Mouse (Mus musculus): Measurements from ENCODE around the gene Rspo1.

The Rspo1 gene

GRCm38 (mm10) chr4:124971094-124971493 lies 15.1 kb upstream of the Rspo1 start:
- no peak for DNase-seq (ENCODE audit: extremely low read depth, insufficient read length, low spot score)

DNA sequence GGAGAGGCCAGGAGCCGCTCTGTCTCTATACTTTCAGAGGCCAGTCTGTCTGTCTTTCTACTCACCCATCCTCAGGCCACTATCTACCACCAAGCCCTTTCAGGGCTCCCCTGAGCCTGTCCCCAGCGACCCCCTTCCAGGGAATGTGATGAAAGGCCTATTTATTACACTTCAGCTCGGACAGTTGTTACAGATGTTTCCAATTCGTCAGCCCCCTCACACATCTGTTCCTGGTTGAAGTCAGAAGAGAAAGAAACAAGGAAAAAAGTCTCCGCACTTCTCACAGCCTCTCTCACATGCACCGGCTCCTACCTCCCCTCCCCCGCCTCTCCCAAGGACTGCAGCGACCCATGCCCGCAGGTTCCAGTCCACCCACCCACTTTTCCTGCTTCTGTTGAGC lies 13.9 kb upstream of the Rspo1 start:
- no peak for DNase-seq (ENCODE audit: extremely low read depth, insufficient read length, low spot score)

DNA sequence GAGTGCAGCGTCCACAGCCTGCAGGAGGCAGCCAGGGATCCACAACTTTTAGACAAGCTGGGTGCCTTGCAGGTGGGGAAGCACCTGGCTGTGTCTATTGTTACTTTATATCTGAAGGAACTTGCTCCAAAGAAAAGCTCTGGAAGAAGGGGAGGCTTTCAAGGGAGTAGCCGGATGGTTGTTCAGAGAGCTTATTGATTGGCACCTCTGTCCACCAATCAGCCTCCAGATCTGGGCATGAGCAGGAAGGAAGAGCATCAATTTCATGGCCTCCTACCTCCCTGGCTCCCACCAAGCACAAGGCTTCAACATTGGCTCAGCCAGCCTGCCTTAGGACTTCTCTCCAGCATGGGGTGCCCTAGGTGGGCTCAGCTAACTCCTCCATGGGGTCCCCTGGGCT lies 12.9 kb upstream of the Rspo1 start:
- peak; percentile 64 for DNase-seq (ENCODE audit: extremely low read depth, insufficient read length, low spot score)

DNA sequence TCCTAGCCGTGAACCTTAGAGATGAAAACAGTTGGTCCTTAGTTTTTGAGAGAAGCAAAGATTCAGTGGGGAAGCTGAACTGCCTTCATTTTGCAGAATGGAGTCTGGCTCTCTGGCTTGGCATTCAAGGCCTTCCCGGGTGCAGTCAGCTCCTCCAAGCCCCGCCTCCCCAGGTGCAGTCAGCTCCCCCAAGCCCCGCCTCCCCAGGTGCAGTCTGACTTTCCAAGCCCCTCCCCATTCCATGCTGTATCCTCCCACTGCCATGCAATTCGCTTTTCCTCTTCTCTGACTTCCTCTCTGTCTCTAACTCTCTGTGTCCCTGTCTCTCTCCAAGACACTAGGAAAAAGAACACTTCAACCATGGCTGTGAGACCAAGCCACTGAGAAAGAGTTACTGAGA lies 8.0 kb upstream of the Rspo1 start:
- DNase-seq (ENCODE audit: extremely low read depth, insufficient read length, low spot score): no peak

GRCm38 (mm10) chr4:124983893-124984526 lies 2.2 kb upstream of the Rspo1 start:
- no peak for DNase-seq (ENCODE audit: extremely low read depth, insufficient read length, low spot score)

DNA sequence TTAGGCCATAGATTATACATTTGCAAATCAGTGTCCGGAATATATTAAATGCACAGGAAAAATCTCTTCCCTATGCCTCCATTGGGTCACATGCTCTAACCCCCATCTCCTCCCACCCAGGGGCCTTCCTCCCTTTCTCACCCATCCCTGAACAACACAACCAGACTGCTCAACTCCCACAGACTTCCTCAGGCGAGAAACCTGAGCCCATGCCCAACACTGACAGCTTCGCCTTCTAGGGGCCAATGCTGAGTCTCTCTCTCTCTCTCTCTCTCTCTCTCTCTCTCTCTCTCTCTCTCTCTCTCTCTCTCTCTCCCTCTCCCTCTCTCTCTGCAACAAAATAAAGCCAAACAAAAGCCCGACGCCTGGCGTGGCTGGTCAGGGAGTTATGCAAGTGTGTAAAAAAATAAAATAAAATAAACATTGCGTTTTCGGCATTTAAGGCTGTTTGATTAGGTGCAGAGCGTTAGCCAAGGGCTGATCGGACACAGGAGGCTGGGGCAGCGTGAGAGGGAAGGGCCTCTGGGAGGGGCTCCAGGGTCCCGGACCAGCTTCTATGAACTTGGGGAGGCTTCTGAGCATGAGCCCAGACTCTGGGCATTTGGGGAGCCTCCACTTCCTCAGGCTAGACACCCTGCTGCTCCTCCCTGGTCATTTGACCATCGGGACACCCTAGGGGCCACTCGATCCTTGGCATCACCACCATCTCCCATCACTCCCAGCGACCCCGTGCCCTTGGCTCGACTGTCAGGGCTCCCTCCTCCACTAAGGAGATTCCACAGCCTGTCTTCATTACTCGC lies 1.2 kb upstream of the Rspo1 start:
- DNase-seq (ENCODE audit: extremely low read depth, insufficient read length, low spot score): no peak

DNA sequence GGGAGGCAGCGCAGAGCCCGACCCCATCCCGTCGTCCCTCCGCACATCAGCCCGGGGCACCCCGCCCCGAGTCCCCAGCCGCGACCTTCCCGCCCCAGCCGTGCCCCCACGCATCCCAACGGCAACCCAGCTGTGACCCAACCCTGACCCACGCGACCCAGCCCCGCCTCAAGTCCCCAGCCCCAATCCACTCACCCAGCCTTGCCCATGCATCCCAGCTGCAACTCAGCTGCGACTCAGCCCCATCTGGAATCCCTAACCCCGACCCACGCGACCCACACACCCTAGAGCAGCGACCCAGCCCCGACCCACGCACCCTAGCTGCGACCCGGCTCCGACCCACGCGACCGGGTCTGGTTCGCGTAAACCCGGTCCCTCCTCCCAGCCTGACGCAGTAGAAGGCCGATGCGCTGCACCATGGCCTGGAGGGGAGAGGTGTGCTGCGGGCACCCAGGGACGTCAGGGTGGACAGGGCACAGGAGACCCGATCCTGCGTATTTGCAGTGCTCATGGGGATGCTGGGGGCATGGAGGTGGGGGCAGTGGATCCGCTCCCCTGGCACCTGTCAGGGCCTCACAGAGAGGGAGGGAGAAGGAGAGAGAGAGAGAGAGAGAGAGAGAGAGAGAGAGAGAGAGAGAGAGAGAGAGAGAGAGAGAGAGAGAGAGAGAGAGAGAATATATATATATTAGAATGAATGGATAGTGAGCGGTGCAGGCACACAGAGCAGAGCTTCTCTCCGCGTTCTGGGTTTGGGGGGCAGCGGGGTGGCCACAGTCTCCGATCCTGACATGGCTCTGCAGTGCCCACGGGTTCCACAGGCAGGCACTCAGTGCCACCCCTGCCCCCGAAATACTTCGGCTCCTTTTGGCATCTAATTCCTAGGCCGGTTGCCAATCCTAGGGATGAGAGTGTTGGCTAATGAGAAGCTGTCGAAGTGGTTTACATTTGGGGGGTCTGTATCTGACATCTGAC lies 795 bp downstream of the Rspo1 start:
- no peak for DNase-seq (ENCODE audit: extremely low read depth, insufficient read length, low spot score)

DNA sequence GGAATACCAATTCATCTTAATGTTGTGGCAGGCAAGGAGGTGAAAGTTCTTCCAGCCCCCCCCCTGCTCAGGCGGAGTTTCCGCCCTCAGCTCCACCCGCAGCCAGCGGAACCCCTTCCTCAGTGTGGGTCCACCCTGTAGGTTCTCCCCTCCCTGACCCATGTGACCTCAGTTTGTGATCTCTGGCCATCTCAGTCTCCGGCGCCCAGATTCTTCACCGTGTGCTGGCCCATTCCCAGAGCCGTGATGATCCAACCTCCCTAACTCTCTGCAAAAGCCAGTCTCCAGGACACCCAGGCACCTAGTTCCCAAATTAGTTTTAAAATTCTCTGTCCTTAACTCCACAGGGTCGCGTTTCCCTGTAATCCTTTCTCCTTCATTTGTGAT lies 1.5 kb downstream of the Rspo1 start:
- DNase-seq (ENCODE audit: extremely low read depth, insufficient read length, low spot score): no peak

DNA sequence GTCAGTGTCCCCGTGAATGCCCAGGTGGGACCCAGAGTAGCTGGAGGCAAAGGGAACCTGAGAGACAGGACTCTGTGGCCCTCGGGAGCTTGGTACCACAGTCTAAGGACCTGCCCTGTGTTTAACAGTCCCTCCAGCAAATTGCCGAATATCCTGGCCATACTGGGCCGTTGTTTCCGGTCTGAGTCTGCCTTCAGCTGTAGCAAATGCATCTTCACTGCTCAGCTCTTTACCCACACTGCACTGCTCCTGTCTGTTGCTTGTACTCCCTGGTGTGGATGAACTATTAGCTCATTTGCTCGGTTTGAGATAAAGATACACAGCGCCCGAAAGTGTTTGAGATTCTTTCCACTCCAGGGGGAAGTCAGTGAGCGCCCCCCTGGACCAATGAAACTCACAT lies 2.2 kb downstream of the Rspo1 start:
- no peak for DNase-seq (ENCODE audit: extremely low read depth, insufficient read length, low spot score)

- DNase-seq (ENCODE audit: extremely low read depth, insufficient read length, low spot score): no peak
These were observed 3.6 kb downstream of the Rspo1 start for GRCm38 (mm10) chr4:124989787-124990253.

GRCm38 (mm10) chr4:124990325-124990724 lies 4.1 kb downstream of the Rspo1 start:
- no peak for DNase-seq (ENCODE audit: extremely low read depth, insufficient read length, low spot score)

- DNase-seq (ENCODE audit: extremely low read depth, insufficient read length, low spot score): no peak
These were observed 11.4 kb downstream of the Rspo1 start for GRCm38 (mm10) chr4:124997479-124998147.

DNA sequence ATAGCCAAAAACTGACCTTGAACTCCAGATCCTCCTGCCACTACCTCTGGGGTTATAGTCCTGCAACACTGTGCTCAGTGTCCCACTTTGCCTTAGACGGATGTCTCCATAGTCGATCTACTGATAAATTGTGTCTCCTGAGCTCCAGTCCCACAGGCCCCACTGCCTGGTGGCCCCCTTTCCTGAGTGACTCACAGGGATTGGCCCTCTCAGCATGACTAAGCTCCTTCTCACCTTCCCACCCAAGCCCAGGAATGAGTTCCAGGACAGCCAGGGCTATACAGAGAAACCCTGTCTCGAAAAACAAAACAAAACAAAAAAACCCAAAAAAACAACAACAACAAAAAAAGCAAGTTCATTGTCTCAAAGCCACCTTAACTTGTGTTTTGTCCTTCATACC lies 13.3 kb downstream of the Rspo1 start:
- DNase-seq (ENCODE audit: extremely low read depth, insufficient read length, low spot score): no peak

DNA sequence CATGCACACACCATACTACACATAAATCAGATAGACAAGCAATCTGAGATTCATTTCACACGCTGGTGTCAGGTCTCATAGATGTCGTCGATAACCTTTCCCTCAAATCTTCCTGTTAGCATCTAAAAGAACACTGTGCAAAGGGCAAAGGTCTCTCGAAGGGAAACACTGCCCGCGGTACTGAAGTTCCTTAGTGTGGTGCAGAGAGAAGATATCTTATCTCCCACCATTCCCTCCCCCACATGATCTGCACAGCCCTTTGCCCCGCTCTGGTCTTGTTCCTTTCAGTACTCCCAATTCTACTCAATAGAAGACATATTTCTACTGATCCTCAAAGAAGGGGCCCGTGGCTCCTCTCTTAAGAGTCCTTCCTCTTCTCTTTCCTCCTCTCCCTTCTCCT lies 16.7 kb downstream of the Rspo1 start:
- no peak for DNase-seq (ENCODE audit: extremely low read depth, insufficient read length, low spot score)

DNA sequence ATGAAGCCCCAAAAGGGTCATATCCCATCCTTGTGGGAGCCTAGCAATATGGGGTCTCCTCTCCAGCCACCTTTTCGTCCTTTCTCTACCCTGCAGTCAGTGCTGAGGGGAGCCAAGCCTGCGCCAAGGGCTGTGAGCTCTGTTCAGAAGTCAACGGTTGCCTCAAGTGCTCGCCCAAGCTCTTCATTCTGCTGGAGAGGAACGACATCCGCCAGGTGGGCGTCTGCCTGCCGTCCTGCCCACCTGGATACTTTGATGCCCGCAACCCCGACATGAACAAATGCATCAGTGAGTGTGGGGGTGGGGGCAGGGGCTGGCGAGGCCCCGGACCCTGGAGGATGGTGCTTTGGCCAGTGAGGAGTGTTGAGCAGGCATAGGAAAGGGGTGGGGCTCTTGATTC lies 18.7 kb downstream of the Rspo1 start:
- no peak for DNase-seq (ENCODE audit: extremely low read depth, insufficient read length, low spot score)

DNA sequence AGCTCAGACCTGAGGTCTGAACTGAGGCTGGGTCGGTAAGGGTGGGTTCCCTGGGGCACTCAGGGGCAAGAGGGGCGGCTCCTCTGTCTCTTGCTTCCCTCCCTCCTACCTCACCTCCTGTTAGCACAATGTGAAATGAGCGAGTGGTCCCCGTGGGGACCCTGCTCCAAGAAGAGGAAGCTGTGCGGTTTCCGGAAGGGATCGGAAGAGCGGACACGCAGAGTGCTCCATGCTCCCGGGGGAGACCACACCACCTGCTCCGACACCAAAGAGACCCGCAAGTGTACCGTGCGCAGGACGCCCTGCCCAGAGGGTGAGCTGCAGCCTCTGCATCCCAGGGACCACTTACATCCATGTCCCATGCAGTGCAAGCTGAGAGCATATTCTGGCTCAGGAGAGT lies 21.2 kb downstream of the Rspo1 start:
- DNase-seq (ENCODE audit: extremely low read depth, insufficient read length, low spot score): no peak

DNA sequence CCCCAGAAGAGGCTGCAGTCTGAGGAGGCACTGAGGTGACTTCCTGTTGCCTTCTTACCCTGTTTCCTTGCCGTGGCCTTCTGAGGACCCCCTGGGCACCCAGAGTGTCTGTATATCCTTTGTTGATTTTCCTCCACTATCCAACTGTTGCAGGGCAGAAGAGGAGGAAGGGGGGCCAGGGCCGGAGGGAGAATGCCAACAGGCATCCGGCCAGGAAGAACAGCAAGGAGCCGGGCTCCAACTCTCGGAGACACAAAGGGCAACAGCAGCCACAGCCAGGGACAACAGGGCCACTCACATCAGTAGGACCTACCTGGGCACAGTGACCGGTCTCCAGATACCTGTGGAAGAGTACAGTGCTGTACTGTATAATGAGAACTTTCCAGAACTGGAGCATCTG lies 22.0 kb downstream of the Rspo1 start:
- no peak for DNase-seq (ENCODE audit: extremely low read depth, insufficient read length, low spot score)

DNA sequence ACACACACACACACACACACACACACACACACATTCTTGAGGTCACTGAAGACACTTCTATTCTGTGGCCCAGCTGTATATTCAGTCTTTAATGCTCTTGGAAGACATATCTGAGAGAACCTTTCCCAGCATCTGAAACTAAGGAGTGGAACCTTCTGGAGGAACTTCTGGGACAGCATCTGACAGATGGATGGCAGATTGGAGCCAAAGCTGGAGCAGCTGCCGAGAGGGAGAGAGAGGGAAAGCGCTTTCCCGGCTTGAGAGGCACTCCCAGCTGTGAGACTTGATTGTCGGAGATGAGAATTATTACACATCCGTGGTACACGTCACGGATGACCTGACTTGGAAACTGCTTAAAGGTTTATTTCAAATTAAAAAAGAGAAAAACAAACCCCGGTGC lies 22.5 kb downstream of the Rspo1 start:
- no peak for DNase-seq (ENCODE audit: extremely low read depth, insufficient read length, low spot score)

DNA sequence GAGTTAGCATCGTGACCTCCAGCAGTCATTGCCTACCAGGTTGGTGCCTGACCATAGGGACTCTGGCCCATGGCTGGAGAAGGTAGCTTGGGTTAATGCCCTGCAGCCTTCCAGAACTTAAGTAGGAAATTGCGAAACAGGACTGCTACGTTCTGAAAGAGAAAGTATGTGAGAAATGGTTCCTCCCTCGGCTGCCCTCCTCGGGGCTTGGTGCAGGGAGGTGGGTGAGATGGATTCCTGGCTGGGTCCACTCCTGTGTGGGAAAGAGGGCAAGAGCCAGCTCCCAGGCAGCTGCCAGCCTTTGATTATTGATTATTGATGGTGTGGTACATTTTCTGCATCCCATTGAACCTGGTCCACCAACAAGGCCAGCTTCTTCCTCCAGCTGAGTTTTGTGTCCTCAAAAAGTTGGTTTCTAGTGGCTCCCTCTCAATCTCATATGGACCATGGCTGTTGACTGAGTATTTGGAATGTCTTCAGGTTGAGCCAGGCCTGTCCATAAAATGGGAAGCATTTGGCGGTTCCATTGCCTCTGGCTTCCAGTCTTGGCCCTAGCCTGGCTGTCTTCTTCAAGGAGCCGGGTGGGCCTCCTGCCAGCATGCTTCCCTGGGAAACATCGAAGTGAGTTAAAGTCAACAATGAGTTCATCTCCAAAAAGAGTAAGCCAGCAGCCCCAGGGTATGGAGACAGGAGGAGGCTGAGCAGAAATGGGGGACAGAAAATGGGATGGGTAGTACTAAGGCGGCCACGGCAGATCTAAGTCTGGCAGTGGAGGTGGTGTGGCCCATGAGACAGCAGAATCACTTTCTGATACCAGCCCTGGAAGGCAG lies 29.8 kb downstream of the Rspo1 start, which contains the start of gene Gnl2:
Gene Gnl2 (plus strand): TSS at position 780 of the 830 bp plus-strand sequence.
- DNase-seq (ENCODE audit: extremely low read depth, insufficient read length, low spot score): peak; percentile 34

DNA sequence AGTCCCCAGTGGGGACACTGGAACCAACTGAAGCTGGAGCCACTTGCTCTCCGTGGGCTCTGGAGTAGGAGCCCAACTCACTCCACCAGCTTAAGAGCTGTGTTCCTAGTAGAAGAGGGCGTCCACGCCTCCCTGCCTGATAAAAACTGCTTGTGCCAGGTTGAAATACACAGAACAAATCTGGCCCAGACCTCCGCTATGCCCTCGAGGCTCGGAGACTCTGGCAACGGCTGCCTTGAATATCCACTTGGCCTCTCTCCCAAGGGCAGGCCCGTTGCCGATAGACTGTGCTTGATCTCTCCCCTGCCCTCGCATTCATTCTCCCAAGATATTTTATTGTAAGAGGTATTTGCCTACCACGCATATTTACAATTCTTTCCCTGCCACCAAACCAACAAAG lies 31.2 kb downstream of the Rspo1 start:
- DNase-seq (ENCODE audit: extremely low read depth, insufficient read length, low spot score): no peak

All from 3134 (cell line).